Mouse (Mus musculus): ENCODE data around the gene Lyst.

- no peak for TF ChIP-seq POLR2A (IDR thresholded peaks at IDR 0.05; ENCODE audit: insufficient read depth, low read depth, low read length)
- TF ChIP-seq EP300 (IDR thresholded peaks at IDR 0.05; ENCODE audit: insufficient read depth, low read depth, low read length): no peak
- no peak for TF ChIP-seq CTCF (IDR thresholded peaks at IDR 0.05)
These were observed 236.3 kb downstream of the Lyst start for GRCm38 (mm10) chr13:13826533-13826932.

Measured in heart, adult 2 months (tissue).